Mouse (Mus musculus): ENCODE data around the gene Slc16a4. TPM values are rescaled to one million over a fixed set of nuclear protein-coding genes. Genes with fewer than 3 reads are reported as not detected.

The Slc16a4 gene
- total RNA-seq, 4 experiments from 2014 or later = 0.19 to 0.31 TPM; not detected in 2

GRCm38 (mm10) chr3:107357700-107358234 is 66.7 kb downstream of the Slc16a4 start:
- DNase-seq (ENCODE audit: low spot score in 2 of 2) = no peak

GRCm38 (mm10) chr3:107360341-107360740 is 69.3 kb downstream of the Slc16a4 start:
- DNase-seq (ENCODE audit: low spot score in 2 of 2) = no peak

Other genes starting within 250 kb of the Slc16a4 start
- gene Kcna2, start 190.1 kb upstream of the Slc16a4 start, total RNA-seq (2022) = 1 to 10 TPM in 2 of 4 experiments, under 1 TPM in 2; 0.82 to 1.5 (median 1.1) TPM
- not detected for gene Kcna10, start 108.2 kb upstream of the Slc16a4 start, total RNA-seq (2022)
- gene Cym, start 69.5 kb upstream of the Slc16a4 start, total RNA-seq (2022) = not detected
- gene A630076J17Rik, start 60.6 kb upstream of the Slc16a4 start, total RNA-seq (2022) = not detected
- not detected for gene Prok1, start 51.5 kb upstream of the Slc16a4 start, total RNA-seq (2022)
- gene Lamtor5, start 12.4 kb upstream of the Slc16a4 start, total RNA-seq (2022) = 10 to 100 TPM; 53.4 to 72.8 (median 63.4) TPM
- 10 to 100 TPM; 20.8 to 25.7 (median 22.8) TPM for gene Rbm15, start 42.4 kb downstream of the Slc16a4 start, total RNA-seq (2022)
- gene Kcnc4, start 168.3 kb downstream of the Slc16a4 start, total RNA-seq (2022) = 10 to 100 TPM; 42.7 to 61.6 (median 50.2) TPM
- 1 to 10 TPM in 1 of 4 experiments, under 1 TPM in 3; 0.65 to 1.2 (median 0.80) TPM for gene Slc6a17, start 226.8 kb downstream of the Slc16a4 start, total RNA-seq (2022)